Comparison of ENCODE assay signal across 8 mouse cellular contexts in the genomic region with DNA sequence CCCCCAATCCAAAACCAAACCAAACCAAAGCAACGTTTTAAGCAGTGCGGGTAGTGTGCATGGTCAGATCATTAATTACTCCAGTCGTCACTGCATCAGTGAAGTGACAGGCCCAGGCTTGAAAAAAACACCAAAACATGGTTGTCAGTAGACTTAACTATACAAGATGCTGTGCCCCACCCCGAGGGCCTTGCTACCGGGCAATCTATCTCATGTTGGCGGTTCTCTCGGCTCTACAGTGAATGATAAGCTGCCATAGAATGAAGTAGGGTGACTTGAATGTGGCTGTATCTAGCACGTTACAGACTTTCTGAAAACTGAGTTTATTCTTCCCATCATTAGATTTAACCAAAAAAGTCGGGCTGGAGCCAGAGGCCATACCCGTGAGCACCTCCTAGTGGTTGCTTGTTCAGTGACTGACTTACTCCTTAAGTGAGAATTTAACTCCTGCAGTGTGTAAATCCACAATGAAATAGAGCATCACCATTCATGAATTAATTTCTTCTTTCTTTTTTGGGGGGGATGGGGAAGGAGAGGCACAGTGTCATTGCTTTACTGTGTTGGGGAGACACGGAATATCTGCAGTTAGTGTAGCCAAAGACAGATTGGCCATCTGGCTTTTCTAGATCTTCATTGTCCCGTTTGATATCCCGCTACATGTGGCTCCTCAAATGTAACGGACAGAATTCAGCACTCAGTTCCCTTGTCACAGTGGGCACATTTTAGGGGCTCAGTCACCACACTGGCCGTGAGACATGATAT.
A peak's percentile ranks its signal among the peaks of the same experiment; 100 is the strongest.
DNase-seq lines count a peak whose midpoint lies in the region; ATAC-seq and TF ChIP-seq lines count a peak whose summit lies in the region.

No protein-coding gene starts in this region.

- H3K9me3 ChIP-seq in kidney, embryonic 16.5 days (ENCODE audit: low read length): no peaks in the 10 kb centered on the region
- H3K9me3 ChIP-seq in ES-Bruce4 (replicated peaks; ENCODE audit: control insufficient read depth, insufficient read depth, low read length, poor library complexity, severe bottlenecking): no peaks in the 10 kb centered on the region

- H3K4me2 ChIP-seq in kidney, embryonic 16.5 days (replicated peaks; ENCODE audit: low read depth, low read length): no peak overlapping the region

- no peak for DNase-seq in kidney, adult 18-20 months
- no peak for DNase-seq in left cerebral cortex, postnatal 10 days (ENCODE audit: extremely low spot score in 1 of 2, low spot score in 2 of 2)
- DNase-seq in left cerebral cortex, postnatal 25 days (ENCODE audit: low spot score in 2 of 2): no peak
- DNase-seq in cerebellum, postnatal 4 days (ENCODE audit: low spot score in 2 of 2): no peak

- no peak for TF ChIP-seq EP300 in ES-Bruce4 (IDR thresholded peaks at IDR 0.05; ENCODE audit: insufficient read depth, low read depth, low read length)

- intact Hi-C loops in left cerebral cortex, postnatal 10 days (cut with DNase I): no loop called here
- intact Hi-C loops in left cerebral cortex, postnatal 25 days (cut with DNase I): no loop called here

- TF ChIP-seq CTCF in ES-Bruce4 (IDR thresholded peaks at IDR 0.05; ENCODE audit: low read depth, low read length): peak; percentile 56
- no peak for TF ChIP-seq CTCF in embryonic fibroblast, embryonic 13.5 days (IDR thresholded peaks at IDR 0.05; ENCODE audit: borderline replicate concordance, insufficient read depth, low read length)

- H3K4me3 ChIP-seq in kidney, embryonic 16.5 days (ENCODE audit: low read length): no peak overlapping the region
- H3K4me3 ChIP-seq in ES-Bruce4 (ENCODE audit: low read depth, low read length): no peak overlapping the region
- no peak overlapping the region for H3K4me3 ChIP-seq in embryonic fibroblast, embryonic 13.5 days (ENCODE audit: insufficient read depth, low read length)

- H3K27ac ChIP-seq in kidney, embryonic 16.5 days (ENCODE audit: low read length): peak overlapping the region; percentile 45; the same call in 1 of the 2 replicates
- H3K27ac ChIP-seq in ES-Bruce4 (ENCODE audit: insufficient read depth, low read length): no peak overlapping the region
- peak overlapping the region; percentile 96 for H3K27ac ChIP-seq in embryonic fibroblast, embryonic 13.5 days (ENCODE audit: insufficient read depth, low read length)

- H3K9ac ChIP-seq in kidney, embryonic 16.5 days (replicated peaks; ENCODE audit: low read length): no peak overlapping the region
- H3K9ac ChIP-seq in ES-Bruce4 (ENCODE audit: low read depth, poor library complexity, severe bottlenecking): no peak overlapping the region

- H3K4me1 ChIP-seq in kidney, embryonic 16.5 days (ENCODE audit: insufficient read depth, low read length): peaks cover 16% of the 10 kb centered on the region
- no peaks in the 10 kb centered on the region for H3K4me1 ChIP-seq in ES-Bruce4 (ENCODE audit: control insufficient read depth, insufficient read depth, low read length)
- peaks cover 30% of the 10 kb centered on the region for H3K4me1 ChIP-seq in embryonic fibroblast, embryonic 13.5 days (ENCODE audit: control insufficient read depth, insufficient read depth, low read length)

- no peak for TF ChIP-seq POLR2A in ES-Bruce4 (IDR thresholded peaks at IDR 0.05; ENCODE audit: insufficient read depth, low read length)
- no peak for TF ChIP-seq POLR2A in embryonic fibroblast, embryonic 13.5 days (IDR thresholded peaks at IDR 0.05; ENCODE audit: low read depth, low read length)

- ATAC-seq in kidney, embryonic 16.5 days (ENCODE audit: low FRiP score, low TSS enrichment): no peak
- ATAC-seq in megakaryocyte progenitor cell, adult 5-6 weeks (replicated peaks; ENCODE audit: poor library complexity): peak; percentile 76

- 64% methylated on average over 15 of the region's 15 CpGs for WGBS in kidney, embryonic 16.5 days

- H3K36me3 ChIP-seq in kidney, embryonic 16.5 days (ENCODE audit: insufficient read depth, low read length): peaks cover 15% of the 10 kb centered on the region
- H3K36me3 ChIP-seq in ES-Bruce4 (ENCODE audit: control insufficient read depth, insufficient read depth, low read length, poor library complexity, severe bottlenecking): peaks cover 10% of the 10 kb centered on the region

- H3K27me3 ChIP-seq in kidney, embryonic 16.5 days (ENCODE audit: insufficient read depth, low read length): no peaks in the 10 kb centered on the region
- no peaks in the 10 kb centered on the region for H3K27me3 ChIP-seq in ES-Bruce4 (ENCODE audit: control insufficient read depth, insufficient read depth, low read length, poor library complexity, severe bottlenecking)
